Mouse (Mus musculus) retina, adult 2 months (tissue): Measurements from ENCODE around the gene Notch3.
A peak's percentile ranks its signal among the peaks of the same experiment; 100 is the strongest.
"Not testable (repeated sequence)": the region's sequence is repeated elsewhere in the genome, so short reads cannot be mapped to it uniquely, and the experiment has no call there.

Experiments used
- DNase-seq: peaks from one replicate; pipeline ENCODE4 v3.0.0-alpha.2; 2012; ENCODE audit warnings: low read depth, low spot score

The Notch3 gene

GRCm38 (mm10) chr17:32166687-32167086 is at the start of gene Notch3:
Notch3 (minus strand) TSS chr17:32166852.
- no peak for DNase-seq

GRCm38 (mm10) chr17:32215587-32215986 is 48.9 kb upstream of the Notch3 start:
- not testable (repeated sequence) for DNase-seq

DNA sequence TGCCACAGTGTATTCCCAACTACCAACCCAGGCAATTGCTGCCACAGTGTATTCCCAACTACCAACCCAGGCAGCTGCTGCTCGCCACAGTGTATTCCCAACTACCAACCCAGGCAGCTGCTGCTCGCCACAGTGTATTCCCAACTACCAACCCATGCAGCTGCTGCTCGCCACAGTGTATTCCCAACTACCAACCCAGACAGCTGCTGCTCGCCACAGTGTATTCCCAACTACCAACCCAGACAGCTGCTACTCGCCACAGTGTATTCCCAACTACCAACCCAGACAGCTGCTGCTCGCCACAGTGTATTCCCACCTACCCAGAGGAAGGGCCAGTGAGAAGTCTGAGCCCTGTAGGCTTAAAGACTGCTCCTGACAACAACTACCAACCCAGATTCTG is 44.9 kb upstream of the Notch3 start:
- not testable (repeated sequence) for DNase-seq

DNA sequence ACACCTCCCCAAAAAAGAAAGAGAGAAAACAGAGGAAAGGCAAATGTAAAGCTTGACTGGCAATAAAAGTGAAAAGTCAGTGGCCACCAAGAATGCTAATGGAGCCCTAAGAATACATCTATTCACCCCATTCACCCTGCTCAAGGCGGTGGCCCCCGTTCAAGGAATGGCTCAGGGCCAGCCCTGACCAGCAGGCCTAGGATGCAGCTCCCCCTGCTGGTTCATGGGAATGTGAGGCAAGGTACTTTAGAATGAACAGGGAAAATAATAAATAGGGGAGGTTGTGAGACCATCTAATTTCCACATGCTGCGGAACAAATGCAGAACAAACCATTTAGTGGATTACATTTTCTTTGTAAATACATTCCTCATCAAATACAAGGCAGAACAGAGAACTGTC is 43.1 kb upstream of the Notch3 start:
- peak; percentile 9 for DNase-seq

DNA sequence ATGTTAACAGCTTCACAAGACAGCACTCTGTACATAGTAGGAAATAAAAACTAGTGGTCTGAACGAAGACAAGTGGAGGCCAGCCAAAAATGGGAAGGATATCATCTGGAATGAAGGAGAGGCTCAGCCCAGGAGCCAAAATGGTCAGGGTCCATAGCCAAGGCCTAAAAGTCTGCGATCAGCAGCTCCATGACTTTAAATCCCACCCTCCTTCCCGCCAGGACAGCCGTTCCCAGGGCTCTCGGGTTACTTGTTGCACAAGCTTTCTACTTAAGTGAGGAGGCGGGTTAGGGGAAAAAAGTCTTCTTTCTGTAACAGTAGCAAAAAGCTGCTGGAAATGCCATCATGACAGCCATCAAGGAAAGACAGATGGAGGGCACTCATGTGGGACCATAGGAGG is 42.5 kb upstream of the Notch3 start:
- DNase-seq: no peak

GRCm38 (mm10) chr17:32207586-32208245 is 41.1 kb upstream of the Notch3 start:
- no peak for DNase-seq

GRCm38 (mm10) chr17:32205345-32205744 is 38.7 kb upstream of the Notch3 start:
- no peak for DNase-seq

- no peak for DNase-seq
Observed at GRCm38 (mm10) chr17:32202972-32203371, 36.3 kb upstream of the Notch3 start.

DNA sequence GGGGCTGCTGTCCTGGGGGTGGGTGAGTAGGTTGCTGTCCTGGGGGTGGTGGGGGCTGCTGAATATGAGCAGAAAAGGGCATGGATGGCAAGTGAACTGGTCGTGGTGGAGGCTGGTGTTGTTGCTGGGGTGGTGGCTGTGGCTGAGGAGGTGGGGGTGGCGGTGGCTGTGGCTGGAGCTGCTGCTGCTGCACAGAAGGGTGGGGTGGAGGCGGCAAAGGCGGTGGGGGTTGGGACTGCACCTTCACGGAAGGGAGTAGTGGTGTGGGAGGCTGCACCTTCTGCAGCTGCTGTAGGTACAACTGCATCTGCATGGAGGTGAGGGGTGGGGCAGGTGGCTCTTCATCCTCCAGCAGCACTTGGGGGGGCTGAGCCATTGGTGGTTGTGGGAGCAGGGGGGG is 34.4 kb upstream of the Notch3 start:
- no peak for DNase-seq

- DNase-seq: no peak
Observed at GRCm38 (mm10) chr17:32199796-32200195, 33.1 kb upstream of the Notch3 start.

DNA sequence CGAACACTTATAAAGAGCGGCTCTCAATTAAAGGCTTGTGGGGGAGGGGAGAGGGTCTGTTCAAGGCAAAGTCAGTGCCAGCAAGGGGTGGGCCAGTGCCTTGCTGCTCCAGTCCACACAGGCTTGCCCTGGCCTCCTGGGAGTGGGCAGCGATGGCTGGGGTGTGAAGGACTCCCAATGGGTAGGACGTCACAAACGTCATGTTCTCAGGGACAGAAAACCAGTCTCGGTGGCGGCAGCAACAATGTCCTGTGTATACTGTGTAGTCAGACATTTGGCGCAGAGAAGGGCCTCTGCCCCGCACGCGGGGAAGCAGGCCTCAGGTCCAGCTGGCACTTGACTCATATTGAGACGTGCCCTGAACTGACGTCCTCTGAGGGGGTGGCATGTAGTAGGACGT is 30.5 kb upstream of the Notch3 start:
- DNase-seq: no peak

DNA sequence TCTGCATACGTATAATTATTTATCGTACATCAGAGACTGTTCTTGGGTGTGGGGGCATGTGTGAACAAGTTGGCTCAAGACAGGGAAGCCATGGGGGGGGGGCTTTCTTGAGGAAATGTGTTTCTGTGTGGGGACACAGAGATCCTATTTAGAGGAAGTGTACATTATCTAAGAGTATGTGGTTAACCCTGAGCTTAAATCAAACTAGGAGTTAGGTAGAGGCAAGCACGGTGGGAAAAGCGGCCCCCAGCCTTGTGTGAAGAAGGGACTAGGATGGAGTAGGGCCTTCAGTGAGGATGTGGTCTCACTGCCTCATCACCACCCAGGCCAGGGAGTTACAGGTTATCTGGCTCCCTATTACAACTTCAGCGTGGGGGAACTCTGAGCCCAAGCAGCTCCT is 29.1 kb upstream of the Notch3 start:
- no peak for DNase-seq

DNA sequence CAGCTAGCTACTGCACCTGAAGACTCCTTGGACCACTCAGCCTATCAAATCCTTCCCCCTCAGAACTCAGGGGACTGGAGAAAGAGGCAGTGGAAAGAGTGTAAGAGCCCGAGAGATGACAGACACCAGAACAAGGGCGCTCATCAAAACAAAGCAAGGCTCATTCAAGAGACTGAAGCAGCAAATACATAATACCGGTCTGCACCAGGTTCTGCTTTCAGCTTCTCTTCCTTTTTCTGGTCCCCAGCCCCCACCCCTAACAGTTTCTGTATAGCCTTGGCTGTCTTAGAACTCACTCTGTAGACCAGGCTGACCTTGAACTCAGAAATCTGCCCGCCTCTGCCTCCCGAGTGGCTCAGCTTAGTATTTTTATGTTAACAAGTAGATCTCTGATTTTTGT is 26.4 kb upstream of the Notch3 start:
- no peak for DNase-seq

DNA sequence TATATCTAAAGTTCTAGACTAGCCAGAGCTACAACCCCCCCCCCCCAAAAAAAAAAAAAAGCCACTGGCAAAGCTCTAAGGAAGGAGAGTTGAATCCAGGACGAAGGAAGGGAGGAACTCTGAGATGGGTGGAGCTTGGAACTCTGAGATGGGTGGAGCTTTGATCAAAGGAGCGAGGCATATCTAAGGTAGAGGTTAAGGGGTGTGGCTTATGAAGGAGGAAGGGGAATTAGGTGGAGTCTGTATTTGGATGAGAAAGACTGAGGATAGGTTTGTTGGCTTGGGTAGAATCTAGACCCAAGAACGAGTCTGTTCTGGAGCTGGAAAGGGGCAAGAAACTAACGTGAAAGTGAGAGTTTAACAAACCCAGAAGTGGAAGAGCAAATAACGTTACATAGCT is 23.2 kb upstream of the Notch3 start:
- DNase-seq: no peak

GRCm38 (mm10) chr17:32188863-32189636 is 22.4 kb upstream of the Notch3 start, which contains the start of gene Ephx3:
Ephx3 (minus strand) TSS chr17:32189549.
- no peak for DNase-seq

- DNase-seq: no peak
Observed at GRCm38 (mm10) chr17:32183017-32183416, 16.4 kb upstream of the Notch3 start.

- DNase-seq: no peak
Observed at GRCm38 (mm10) chr17:32179621-32180491, 13.2 kb upstream of the Notch3 start.

DNA sequence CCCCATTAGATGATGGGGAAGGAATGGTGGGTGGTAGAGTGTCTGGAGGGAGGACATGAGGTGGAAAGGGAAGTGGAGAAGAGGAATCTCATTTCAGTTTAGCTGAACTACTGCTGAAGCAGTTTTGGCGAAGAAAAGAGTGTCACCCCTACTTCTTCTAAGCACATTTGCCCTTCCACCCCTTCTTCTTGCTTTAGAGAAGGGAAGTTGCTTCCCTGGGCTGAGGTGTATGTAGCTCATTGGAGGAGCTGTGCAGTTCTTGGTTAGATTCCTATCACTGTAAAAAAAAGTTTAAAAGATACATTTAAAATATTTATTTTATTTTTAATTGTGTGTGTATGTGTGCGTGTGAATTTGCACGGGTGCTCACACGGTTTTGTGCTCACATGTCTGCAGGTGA is 10.3 kb upstream of the Notch3 start:
- no peak for DNase-seq

- no peak for DNase-seq
Observed at GRCm38 (mm10) chr17:32173166-32173565, 6.5 kb upstream of the Notch3 start.

DNA sequence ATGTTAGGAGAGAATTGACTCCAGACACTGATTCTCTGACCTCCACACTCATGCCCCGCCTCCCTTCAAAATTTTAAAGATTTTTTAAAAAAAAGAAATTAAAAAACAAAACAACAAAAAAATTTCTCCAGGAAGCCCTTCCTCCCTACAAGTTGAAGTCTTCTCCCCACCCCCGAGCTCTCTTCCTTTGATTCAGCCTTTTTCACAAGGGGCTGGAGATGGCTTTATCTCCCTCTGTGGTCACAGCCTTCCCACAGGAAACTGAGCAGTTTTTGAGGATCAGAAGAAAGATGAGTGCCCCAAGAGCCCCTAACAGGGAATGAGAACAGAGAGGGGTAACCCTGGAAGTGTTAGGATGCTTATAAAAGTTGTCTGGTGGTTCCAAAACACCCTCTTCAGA is 5.8 kb upstream of the Notch3 start:
- no peak for DNase-seq

DNA sequence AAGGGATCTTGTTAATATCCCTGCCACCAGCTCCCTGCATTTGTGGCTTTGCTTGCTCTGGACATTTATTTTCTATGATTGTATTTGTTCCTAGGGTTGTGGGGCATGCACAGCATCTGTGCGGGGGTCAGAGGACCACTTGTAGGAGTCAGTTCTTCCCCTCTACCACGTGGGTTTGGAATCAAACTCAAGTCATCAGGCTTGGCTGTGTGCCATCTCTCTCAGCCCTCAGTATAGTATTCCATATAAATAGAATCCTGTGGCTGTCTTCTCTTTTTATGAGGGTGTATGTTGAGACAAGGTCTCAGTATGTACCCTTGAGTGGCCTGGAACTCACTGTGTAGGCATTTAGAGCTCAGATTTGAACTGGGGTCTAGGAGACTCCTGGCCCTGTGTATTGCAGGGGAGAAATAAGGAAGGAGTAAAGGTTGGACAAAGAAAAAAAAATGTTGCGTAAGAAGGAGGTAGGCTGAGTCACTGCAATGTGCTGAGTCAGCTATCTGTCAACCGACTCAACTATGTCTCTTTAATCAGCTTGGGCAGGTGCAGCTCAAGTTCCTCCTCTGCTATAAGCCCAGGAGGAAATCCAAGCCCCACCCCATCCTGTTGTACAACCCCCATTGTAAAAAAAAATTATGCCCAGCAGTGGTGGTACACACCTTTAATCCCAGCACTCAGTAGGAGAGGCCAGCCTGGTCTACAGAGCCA is 3.0 kb upstream of the Notch3 start:
- no peak for DNase-seq
